Mouse (Mus musculus) cerebellum, adult 8-10 months (tissue): ENCODE data around the gene Tbc1d8b.

Source experiments
- DNase-seq: peaks from one replicate; pipeline ENCODE4 v3.0.0; 2022

Gene Tbc1d8b

GRCm38 (mm10) chrX:139780988-139781387, 96.2 kb downstream of the Tbc1d8b start:
- no peak for DNase-seq

GRCm38 (mm10) chrX:139781563-139781962, 96.8 kb downstream of the Tbc1d8b start:
- DNase-seq = no peak

- no peak for DNase-seq
These were observed 97.7 kb downstream of the Tbc1d8b start, which contains the start of gene Ripply1 for GRCm38 (mm10) chrX:139782278-139783044. Gene Ripply1, minus strand, starts transcription at chrX:139782353.

GRCm38 (mm10) chrX:139783045-139783422, 98.2 kb downstream of the Tbc1d8b start:
- DNase-seq = no peak

GRCm38 (mm10) chrX:139785764-139786163, 101.0 kb downstream of the Tbc1d8b start:
- no peak for DNase-seq

GRCm38 (mm10) chrX:139794072-139794845, 109.5 kb downstream of the Tbc1d8b start:
- no peak for DNase-seq

GRCm38 (mm10) chrX:139796037-139796436, 111.2 kb downstream of the Tbc1d8b start:
- no peak for DNase-seq

GRCm38 (mm10) chrX:139797875-139798274, 113.1 kb downstream of the Tbc1d8b start:
- no peak for DNase-seq

- DNase-seq = no peak
These were observed 115.2 kb downstream of the Tbc1d8b start for GRCm38 (mm10) chrX:139799953-139800352.

GRCm38 (mm10) chrX:139800406-139800878, 115.6 kb downstream of the Tbc1d8b start, which contains the start of gene Cldn2:
Gene Cldn2, plus strand, starts transcription at chrX:139800828.
- no peak for DNase-seq
